Mouse (Mus musculus) kidney, postnatal 36 days (tissue): Measurements from ENCODE around the gene Rplp0.
A peak's percentile ranks its signal among the peaks of the same experiment; 100 is the strongest.

Experiments
- DNase-seq, 2 experiments: peaks; one replicate each; pipeline ENCODE4 v3.0.0; 2021 to 2022; ENCODE audit warnings: mixed read lengths in 2 of 2

Gene Rplp0

GRCm38 (mm10) chr5:115586166-115586565 is 26.9 kb downstream of the Rplp0 start:
- DNase-seq, result no peak

DNA sequence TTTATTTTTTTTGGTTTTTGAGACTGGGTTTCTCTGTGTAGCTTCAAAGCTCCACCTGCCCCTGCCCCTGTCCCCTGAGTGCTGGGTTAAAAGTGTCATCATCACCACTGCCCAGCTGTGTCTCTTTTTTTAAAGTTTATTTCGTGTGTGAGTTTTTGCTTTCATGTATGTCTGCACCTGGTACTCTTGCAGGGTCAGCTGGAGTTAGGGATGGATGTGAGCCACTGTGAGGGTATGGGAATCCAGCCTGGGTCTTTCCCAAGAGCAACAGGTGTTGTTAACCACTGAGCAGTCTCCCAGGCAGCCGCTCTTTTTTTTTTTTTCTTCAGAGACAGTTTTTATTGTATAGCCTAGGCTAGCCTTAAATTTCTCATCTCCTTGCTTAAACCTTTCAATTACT is 27.5 kb downstream of the Rplp0 start:
- no peak for DNase-seq

GRCm38 (mm10) chr5:115591028-115591427 is 31.8 kb downstream of the Rplp0 start:
- peak; percentile 26 to 60 for DNase-seq

DNA sequence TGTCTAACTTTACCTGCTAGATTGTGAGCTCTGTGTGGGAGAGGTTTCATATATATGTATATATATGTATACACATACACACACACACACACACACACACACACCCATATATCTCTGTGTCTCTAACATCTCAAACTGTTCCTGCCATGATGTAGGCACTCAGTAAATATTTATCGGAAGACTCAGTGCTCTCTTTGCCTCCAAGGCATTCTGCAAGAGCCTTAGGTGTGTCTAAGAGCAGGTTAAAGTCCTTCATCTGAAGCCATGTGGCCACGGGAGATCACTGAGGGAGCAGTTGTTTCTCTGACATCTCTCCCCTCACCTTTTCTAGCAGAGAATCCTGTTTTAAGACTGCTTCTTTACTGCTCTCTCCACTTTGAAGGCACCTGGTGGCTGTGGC is 32.2 kb downstream of the Rplp0 start:
- DNase-seq, result no peak

- DNase-seq, result no peak
Measured at GRCm38 (mm10) chr5:115603561-115603960, 44.3 kb downstream of the Rplp0 start.

DNA sequence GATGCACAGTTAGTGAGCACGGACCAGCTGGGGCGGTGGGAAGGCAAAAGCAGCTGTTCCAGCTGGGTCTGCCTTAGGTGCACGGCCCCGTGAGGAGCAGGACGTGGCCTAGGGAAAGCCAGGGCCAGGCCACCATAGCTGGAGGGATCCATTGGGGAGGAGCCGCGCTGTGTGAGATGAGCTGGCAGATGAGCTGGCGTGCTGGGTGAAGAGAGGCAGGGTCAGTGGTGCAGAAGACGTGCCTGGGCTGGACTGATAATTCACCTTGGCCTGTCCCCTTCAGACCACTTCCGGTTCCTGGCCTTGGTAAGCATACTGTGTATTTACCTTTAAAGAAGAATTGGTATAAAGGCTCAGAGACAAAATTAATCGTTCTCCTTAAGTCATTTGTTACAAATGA is 52.3 kb downstream of the Rplp0 start:
- no peak for DNase-seq
